Mouse (Mus musculus): Measurements from ENCODE around the gene Olig3. TPM values are rescaled to one million over a fixed set of nuclear protein-coding genes. Genes with fewer than 3 reads are reported as not detected.
"Not testable (repeated sequence)": the region's sequence is repeated elsewhere in the genome, so short reads cannot be mapped to it uniquely, and the experiment has no call there.

The Olig3 gene
- polyA plus RNA-seq, 1 experiment from 2014 or later: 3.4 TPM

DNA sequence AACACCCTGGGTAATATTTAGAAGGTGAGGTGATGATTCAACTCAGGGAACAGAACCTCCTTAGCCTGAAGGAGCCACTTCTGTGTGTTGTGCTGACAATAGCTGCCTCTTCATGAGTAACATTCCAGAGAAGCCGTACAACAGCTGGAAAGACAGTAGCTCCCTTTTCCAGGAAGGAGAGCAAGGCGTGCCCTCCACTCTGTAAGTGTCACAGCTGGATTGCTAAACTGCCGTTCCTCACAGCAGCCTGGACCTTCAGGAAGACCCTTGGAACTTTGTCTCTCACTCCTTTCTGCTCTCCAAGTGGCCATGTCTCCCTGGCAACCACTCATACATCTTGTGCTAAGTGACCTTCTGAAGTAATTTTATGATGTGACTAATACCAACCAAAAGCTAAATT, 13.8 kb downstream of the Olig3 start:
- Histone ChIP-seq H3K27ac (replicated peaks) (no peak overlapping the region), H3K27me3 (replicated peaks; ENCODE audit: low read depth, poor library complexity, severe bottlenecking) (peaks cover 48% of the 10 kb centered on the region), H3K4me1 (no peaks in the 10 kb centered on the region), H3K9me3 (no peaks in the 10 kb centered on the region), H3K36me3 (replicated peaks) (no peaks in the 10 kb centered on the region), H3K4me3 (no peak overlapping the region)
- WGBS: 49% methylated on average over 3 of the region's 3 CpGs
- DNase-seq (ENCODE audit: low spot score): no peak

DNA sequence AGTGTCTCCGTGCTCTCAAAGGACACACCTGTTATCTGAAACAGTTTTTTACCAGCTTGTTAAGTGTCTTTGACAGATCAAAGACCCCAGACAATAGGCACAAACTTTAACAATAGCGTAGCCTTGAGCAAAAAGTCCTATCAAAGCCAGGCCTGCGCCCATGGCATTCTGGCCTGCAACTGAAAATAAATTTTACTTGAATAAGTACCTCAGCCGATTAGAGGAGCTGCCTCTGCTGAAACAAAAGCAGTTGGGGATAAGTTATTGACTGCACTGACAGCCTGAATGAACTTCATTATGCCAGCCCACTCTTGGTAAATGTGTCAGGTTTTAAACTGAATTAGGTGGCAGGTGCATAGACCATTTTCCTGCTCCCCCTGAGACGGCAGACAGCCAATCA, 15.9 kb downstream of the Olig3 start:
- peaks cover 26% of the 10 kb centered on the region for H3K27me3 ChIP-seq (replicated peaks; ENCODE audit: low read depth, poor library complexity, severe bottlenecking)

DNA sequence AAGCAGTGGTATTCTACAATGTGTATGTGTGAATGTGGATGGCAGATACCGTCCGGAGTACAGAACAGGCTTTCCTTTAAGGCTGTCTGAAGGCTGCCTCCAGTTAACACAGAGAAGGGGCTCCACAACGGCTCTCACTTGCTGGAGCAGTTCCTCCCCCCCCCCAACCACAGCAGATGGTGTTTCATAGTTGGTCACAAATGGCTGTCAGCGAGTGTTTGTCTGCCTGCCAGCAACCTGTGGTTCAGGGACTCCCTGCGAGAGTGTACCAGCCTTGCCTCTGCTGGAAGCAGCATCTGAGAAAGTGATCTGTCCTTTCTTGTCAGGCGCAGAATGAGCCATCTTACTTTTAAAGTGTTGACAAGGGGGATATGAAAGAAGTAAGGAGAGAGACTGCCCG, 17.5 kb downstream of the Olig3 start:
- H3K9me3 ChIP-seq: 0 out of 2 replicates have a peak, but pooled peaks cover under 1% of the 10 kb centered on the region
- 70% methylated on average over 7 of the region's 7 CpGs for WGBS
- no peak overlapping the region for H3K27ac ChIP-seq (replicated peaks)
- DNase-seq (ENCODE audit: low spot score): no peak
- peaks cover 14% of the 10 kb centered on the region for H3K27me3 ChIP-seq (replicated peaks; ENCODE audit: low read depth, poor library complexity, severe bottlenecking)
- no peaks in the 10 kb centered on the region for H3K36me3 ChIP-seq (replicated peaks)
- no peak overlapping the region for H3K4me3 ChIP-seq
- no peaks in the 10 kb centered on the region for H3K4me1 ChIP-seq

More for the DNA sequence above, 15.9 kb downstream of the Olig3 start:
- Histone ChIP-seq H3K4me3 (no peak overlapping the region), H3K27ac (replicated peaks) (no peak overlapping the region), H3K4me1 (no peaks in the 10 kb centered on the region), H3K9me3 (no peaks in the 10 kb centered on the region), H3K36me3 (replicated peaks) (no peaks in the 10 kb centered on the region)
- no peak for DNase-seq (ENCODE audit: low spot score)
- 61% methylated on average over 5 of the region's 5 CpGs for WGBS

DNA sequence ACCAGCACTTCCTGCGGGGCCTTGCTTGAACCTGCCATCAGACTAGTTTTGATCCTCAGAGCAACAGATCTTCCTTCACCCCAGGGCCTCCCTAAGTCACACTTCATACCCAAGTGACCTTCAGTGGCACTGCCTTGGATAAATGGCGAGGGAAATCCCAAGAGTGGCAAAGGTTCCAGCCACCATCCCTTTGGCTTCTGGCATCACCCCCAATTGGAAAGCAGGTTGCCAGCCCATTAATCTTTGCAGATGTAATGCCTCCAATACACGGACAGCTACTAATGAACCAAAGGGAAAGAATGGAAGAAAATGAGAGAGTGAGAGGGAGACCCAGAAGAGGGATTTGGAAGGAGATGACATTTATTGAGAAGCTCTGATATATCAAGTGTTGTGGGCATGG, 18.0 kb downstream of the Olig3 start:
- H3K4me1 ChIP-seq: no peaks in the 10 kb centered on the region
- 82% methylated on average over 3 of the region's 3 CpGs for WGBS
- no peak for DNase-seq (ENCODE audit: low spot score)
- peaks cover 9% of the 10 kb centered on the region for H3K27me3 ChIP-seq (replicated peaks; ENCODE audit: low read depth, poor library complexity, severe bottlenecking)
- H3K4me3 ChIP-seq: no peak overlapping the region
- H3K36me3 ChIP-seq (replicated peaks): no peaks in the 10 kb centered on the region
- no peak overlapping the region for H3K27ac ChIP-seq (replicated peaks)
- H3K9me3 ChIP-seq: peaks cover 5% of the 10 kb centered on the region; the same call in 1 of the 2 replicates

GRCm38 (mm10) chr10:19375838-19376237, 19.5 kb downstream of the Olig3 start:
- H3K9me3 ChIP-seq: peaks cover 9% of the 10 kb centered on the region; the same call in 1 of the 2 replicates
- no peak for DNase-seq (ENCODE audit: low spot score)
- no peaks in the 10 kb centered on the region for H3K4me1 ChIP-seq
- no peaks in the 10 kb centered on the region for H3K36me3 ChIP-seq (replicated peaks)
- H3K4me3 ChIP-seq: no peak overlapping the region
- H3K27ac ChIP-seq (replicated peaks): no peak overlapping the region
- 85% methylated on average over 2 of the region's 2 CpGs for WGBS
- no peaks in the 10 kb centered on the region for H3K27me3 ChIP-seq (replicated peaks; ENCODE audit: low read depth, poor library complexity, severe bottlenecking)

DNA sequence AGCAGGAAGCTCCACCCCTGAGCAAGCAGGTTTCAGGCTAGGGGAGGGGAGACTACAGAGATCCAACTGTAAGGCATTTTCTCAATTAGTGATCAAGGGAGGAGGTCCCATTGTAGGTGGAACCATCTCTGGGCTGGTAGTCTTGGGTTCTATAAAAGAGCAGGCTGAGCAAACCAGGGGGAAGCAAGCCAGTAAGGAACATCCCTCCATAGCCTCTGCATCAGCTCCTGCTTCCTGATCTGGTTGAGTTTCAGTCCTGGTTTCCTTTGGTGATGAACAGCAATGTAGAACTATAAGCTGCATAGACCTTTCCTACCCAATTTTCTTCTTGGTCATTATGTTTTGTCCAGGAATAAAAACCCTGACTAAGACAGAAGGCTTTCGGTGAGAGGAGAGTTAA, 24.6 kb downstream of the Olig3 start:
- not testable (repeated sequence) for H3K36me3 ChIP-seq (replicated peaks); H3K27me3 ChIP-seq (replicated peaks; ENCODE audit: low read depth, poor library complexity, severe bottlenecking); H3K27ac ChIP-seq (replicated peaks); DNase-seq (ENCODE audit: low spot score); H3K4me1 ChIP-seq; H3K4me3 ChIP-seq
- WGBS: 96% methylated on average over 1 of the region's 1 CpGs
- H3K9me3 ChIP-seq: peaks cover 11% of the 10 kb centered on the region; the same call in 1 of the 2 replicates

- no peaks in the 10 kb centered on the region for H3K4me1 ChIP-seq
- no peaks in the 10 kb centered on the region for H3K36me3 ChIP-seq (replicated peaks)
- H3K27ac ChIP-seq (replicated peaks): no peak overlapping the region
- 80% methylated on average over 3 of the region's 3 CpGs for WGBS
- DNase-seq (ENCODE audit: low spot score): no peak
- no peaks in the 10 kb centered on the region for H3K27me3 ChIP-seq (replicated peaks; ENCODE audit: low read depth, poor library complexity, severe bottlenecking)
- peaks cover 8% of the 10 kb centered on the region; the same call in 1 of the 2 replicates for H3K9me3 ChIP-seq
- H3K4me3 ChIP-seq: no peak overlapping the region
Measured at GRCm38 (mm10) chr10:19384176-19384575, 27.8 kb downstream of the Olig3 start.

DNA sequence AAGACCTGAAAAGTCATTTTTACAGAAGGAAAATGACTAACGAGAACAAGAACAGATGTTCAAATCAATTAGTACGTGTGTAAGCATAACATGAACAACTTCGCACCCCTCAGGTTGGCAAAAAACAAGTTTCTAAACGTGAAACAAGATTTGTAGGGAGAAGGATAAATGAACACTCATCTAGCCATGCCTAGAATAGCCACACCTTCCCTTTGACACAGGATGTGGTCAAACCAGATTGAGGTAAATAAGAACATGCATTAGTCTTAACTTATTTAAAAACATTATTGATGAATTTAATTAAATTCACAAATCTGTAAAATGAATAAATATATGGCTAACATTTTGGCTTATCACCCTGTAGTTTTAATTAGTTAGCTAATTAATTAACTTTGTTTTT, 35.5 kb downstream of the Olig3 start:
- no peak overlapping the region for H3K27ac ChIP-seq (replicated peaks)
- peaks cover 5% of the 10 kb centered on the region; the same call in 1 of the 2 replicates for H3K4me1 ChIP-seq
- no peak for DNase-seq (ENCODE audit: low spot score)
- H3K27me3 ChIP-seq (replicated peaks; ENCODE audit: low read depth, poor library complexity, severe bottlenecking): peaks cover 21% of the 10 kb centered on the region
- WGBS: 89% methylated on average over 4 of the region's 4 CpGs
- H3K36me3 ChIP-seq (replicated peaks): no peaks in the 10 kb centered on the region
- H3K9me3 ChIP-seq: no peaks in the 10 kb centered on the region
- H3K4me3 ChIP-seq: no peak overlapping the region

DNA sequence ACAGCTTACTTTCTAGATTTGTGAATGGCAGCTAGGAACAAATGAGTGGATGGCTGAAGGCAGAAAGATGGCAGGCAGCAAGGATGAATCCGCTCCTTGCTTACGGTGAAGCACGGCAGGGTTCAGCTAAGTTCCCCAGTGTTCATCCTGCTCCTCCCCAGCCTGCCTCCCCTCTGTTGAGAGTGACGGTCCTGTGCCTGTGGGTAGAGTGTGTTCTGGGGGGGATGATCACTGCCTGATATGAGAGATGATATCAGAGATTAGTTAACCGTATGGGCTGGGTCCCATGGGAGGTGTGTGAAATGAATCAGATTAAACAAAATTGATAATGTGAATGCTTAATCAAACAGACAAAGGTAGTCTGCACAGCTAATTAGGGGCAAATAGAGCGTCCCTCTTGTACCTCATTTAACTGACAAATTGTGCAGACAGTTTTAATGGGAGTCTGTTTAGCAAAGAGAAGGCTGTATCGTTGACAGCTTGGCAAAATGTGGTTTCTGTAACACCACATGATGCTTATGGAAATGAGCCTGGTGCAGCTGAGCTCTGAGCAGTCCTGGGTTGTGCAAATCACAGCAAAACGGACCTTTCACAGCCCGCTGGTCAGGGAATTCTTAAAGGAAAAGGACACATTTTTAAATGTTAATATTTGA, 40.3 kb downstream of the Olig3 start:
- DNase-seq (ENCODE audit: low spot score): no peak
- WGBS: 42% methylated on average over 9 of the region's 9 CpGs

GRCm38 (mm10) chr10:19397396-19397795, 41.1 kb downstream of the Olig3 start:
- DNase-seq (ENCODE audit: low spot score): no peak
- no peaks in the 10 kb centered on the region for H3K9me3 ChIP-seq
- H3K4me1 ChIP-seq: peaks cover 14% of the 10 kb centered on the region
- no peak overlapping the region for H3K4me3 ChIP-seq
- H3K27ac ChIP-seq (replicated peaks): no peak overlapping the region
- peaks cover 34% of the 10 kb centered on the region for H3K27me3 ChIP-seq (replicated peaks; ENCODE audit: low read depth, poor library complexity, severe bottlenecking)
- 87% methylated on average over 12 of the region's 12 CpGs for WGBS
- H3K36me3 ChIP-seq (replicated peaks): no peaks in the 10 kb centered on the region

More for the DNA sequence above, 40.3 kb downstream of the Olig3 start:
- Histone ChIP-seq H3K36me3 (replicated peaks) (no peaks in the 10 kb centered on the region), H3K27me3 (replicated peaks; ENCODE audit: low read depth, poor library complexity, severe bottlenecking) (peaks cover 34% of the 10 kb centered on the region), H3K4me1 (peaks cover 14% of the 10 kb centered on the region), H3K9me3 (no peaks in the 10 kb centered on the region), H3K27ac (replicated peaks) (no peak overlapping the region), H3K4me3 (no peak overlapping the region)

GRCm38 (mm10) chr10:19401136-19401535, 44.8 kb downstream of the Olig3 start:
- H3K36me3 ChIP-seq (replicated peaks): no peaks in the 10 kb centered on the region
- DNase-seq (ENCODE audit: low spot score): peak; percentile 42
- H3K9me3 ChIP-seq: no peaks in the 10 kb centered on the region

DNA sequence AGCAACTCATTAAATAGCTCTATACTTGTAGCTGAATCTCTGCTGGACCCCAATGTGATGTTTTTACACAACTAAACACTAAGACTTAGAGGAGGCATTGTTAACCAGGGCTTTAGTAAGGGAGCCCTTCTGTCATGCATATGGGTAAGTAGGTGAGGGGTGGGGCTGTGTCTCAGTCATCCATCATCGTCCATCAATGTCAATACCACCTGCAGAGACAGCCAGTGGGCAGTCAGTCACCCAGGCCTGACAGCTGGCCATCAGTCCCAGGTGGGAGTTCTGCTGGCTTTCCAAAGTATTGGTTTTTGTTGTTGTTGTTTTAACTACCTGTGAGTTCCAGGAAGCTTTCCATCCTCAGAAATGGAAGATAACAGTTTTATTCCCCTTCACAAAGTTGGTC, 48.1 kb downstream of the Olig3 start:
- Histone ChIP-seq H3K36me3 (replicated peaks) (no peaks in the 10 kb centered on the region), H3K27ac (replicated peaks) (no peak overlapping the region), H3K27me3 (replicated peaks; ENCODE audit: low read depth, poor library complexity, severe bottlenecking) (peaks cover 4% of the 10 kb centered on the region; the same call in 1 of the 2 replicates), H3K4me1 (peaks cover 17% of the 10 kb centered on the region), H3K4me3 (no peak overlapping the region), H3K9me3 (no peaks in the 10 kb centered on the region)
- WGBS: 22% methylated on average over 1 of the region's 1 CpGs
- no peak for DNase-seq (ENCODE audit: low spot score)

More at GRCm38 (mm10) chr10:19401136-19401535, 44.8 kb downstream of the Olig3 start:
- Histone ChIP-seq H3K27ac (replicated peaks) (no peak overlapping the region), H3K27me3 (replicated peaks; ENCODE audit: low read depth, poor library complexity, severe bottlenecking) (peaks cover 20% of the 10 kb centered on the region), H3K4me3 (no peak overlapping the region), H3K4me1 (peaks cover 17% of the 10 kb centered on the region)
- 30% methylated on average over 5 of the region's 5 CpGs for WGBS

- H3K27me3 ChIP-seq (replicated peaks; ENCODE audit: low read depth, poor library complexity, severe bottlenecking): 0 out of 2 replicates have a peak, but pooled peaks cover 12% of the 10 kb centered on the region
- H3K27ac ChIP-seq (replicated peaks): no peak overlapping the region
- WGBS: 60% methylated on average over 1 of the region's 1 CpGs
- H3K4me1 ChIP-seq: peaks cover 14% of the 10 kb centered on the region
- no peaks in the 10 kb centered on the region for H3K36me3 ChIP-seq (replicated peaks)
- no peaks in the 10 kb centered on the region for H3K9me3 ChIP-seq
- DNase-seq (ENCODE audit: low spot score): no peak
- no peak overlapping the region for H3K4me3 ChIP-seq
Measured at GRCm38 (mm10) chr10:19405959-19406358, 49.6 kb downstream of the Olig3 start.
